Mouse (Mus musculus) R1 (cell line): ENCODE measurements at regions not wholly inside any gene's neighbourhood (a gene's known extent, or its start where the extent isn't known, plus 50 kb on each side); places are given as distances from the start of the nearest gene placed in this dataset.

Experiments
- DNase-seq: peaks from one replicate; pipeline ENCODE4 v3.0.0-alpha.2; 2018; ENCODE audit warnings: low read depth, low spot score

DNA sequence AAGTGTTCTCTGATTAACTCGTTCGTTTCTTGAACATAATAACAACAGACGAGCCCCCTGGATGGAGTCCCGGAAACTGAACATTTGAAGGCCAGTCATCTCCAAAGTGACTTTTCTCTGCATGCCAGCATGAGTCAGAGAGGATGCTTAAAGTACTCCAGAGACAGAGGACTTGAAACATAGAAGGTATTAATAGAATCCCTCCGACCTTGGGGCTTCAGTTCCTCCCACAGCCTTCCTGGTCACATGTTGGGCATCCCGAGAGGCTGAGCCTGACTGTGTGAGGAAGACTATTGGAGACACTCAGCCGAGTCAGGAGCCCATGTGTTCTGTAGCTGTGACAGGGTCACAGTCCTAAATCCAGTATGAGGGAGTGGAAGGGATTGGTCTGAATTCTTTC is 232.7 kb upstream of the Serp2 start:
- DNase-seq, result no peak

DNA sequence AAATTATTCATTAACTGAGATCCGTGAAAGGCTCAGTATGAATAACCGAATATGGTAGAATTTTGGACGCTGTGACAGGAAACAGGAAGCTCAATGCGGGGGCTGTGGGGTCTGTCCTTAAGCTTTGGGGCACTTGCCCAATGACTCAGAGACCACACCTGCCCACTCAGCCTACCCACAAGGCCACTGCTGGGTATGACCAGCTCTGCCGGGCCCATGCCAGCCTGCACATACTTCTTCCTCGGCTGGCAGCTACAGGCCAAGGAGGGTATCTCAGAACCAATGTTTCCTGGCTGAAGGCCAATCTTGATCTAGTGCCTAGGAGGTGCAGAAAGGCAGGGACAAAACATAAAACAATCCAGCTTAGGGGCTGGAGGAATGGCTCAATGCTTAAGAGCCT is 230.9 kb upstream of the Serp2 start:
- DNase-seq, result no peak

DNA sequence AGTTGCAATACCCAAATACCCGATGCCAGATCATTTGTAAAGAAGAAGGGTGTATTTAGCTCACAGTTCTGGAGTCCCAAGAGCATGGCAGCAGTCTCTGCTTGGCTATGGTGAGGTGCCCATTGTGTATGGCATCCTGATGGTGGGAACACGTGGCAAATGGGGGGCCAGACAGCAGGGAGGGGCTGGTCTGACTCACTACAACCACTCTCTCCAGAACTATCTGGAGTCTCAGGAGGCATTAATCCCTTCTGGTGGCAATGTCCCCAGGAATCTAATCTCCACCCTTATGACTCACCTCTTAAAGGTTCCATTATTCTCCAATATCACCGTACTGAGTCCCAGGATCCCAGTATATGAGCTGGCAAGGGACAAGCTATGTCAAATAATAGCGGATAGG is 229.5 kb upstream of the Serp2 start:
- DNase-seq, result no peak

DNA sequence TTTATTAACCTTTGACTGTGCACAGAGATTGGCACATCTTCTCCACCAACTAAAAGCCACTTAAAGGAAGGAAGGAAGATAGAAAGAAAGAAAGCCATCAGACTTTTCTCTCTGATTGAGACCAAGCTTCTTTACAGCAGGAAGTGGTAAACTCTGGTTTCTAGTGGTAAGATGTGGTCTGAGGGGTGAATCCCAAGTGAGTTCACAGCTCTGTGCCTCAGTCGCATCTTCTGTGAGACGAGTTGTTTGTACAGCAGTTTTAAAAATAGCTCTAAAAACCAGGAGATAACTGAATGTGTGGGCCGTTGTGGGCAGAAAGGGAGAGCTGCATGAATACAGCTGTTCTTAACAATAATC is 224.8 kb upstream of the Serp2 start:
- DNase-seq, result no peak

DNA sequence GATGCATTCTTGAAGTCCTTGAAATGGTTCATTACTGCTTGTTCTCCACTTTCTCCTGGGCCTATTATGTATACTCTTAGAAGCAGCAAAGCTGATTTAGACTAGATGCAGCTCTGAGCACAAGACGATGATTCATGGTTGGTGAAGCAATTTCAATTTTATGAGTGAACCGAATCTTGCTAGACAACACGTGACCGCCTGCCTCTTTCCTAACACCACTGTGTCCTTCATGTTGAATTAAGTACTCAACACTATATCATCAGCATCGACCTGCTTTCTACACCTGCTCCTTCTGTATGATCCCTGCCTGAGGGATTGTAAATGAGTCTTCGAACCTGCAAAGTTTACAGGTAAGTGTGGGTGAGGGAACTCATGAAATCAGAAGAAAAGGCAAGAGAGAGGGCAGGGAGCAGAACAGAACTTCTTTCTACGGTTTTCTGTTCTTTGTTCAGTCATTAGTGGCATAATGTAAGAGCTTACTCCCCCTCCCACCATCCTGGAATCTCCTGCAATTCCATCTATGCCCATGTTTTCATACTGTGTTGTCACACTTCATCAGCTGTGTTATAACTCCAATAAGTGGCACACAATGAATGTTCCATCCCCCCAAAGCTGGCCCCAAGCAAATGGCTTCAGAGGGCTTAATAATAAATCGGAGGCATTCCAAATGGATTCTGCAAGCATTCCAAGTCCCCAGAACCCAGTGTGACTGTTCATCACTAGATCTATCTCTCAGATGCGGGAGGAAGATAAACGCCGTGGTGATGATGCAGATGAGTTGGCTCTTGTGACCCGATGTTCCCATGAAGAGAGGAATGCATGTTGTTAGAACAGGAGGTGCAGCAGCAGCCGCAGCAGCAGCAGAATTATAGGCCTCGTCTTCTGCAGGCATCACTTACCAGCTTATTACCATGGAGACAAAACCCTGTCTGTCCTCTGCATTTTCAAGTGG is 224.2 kb upstream of the Serp2 start:
- no peak for DNase-seq

DNA sequence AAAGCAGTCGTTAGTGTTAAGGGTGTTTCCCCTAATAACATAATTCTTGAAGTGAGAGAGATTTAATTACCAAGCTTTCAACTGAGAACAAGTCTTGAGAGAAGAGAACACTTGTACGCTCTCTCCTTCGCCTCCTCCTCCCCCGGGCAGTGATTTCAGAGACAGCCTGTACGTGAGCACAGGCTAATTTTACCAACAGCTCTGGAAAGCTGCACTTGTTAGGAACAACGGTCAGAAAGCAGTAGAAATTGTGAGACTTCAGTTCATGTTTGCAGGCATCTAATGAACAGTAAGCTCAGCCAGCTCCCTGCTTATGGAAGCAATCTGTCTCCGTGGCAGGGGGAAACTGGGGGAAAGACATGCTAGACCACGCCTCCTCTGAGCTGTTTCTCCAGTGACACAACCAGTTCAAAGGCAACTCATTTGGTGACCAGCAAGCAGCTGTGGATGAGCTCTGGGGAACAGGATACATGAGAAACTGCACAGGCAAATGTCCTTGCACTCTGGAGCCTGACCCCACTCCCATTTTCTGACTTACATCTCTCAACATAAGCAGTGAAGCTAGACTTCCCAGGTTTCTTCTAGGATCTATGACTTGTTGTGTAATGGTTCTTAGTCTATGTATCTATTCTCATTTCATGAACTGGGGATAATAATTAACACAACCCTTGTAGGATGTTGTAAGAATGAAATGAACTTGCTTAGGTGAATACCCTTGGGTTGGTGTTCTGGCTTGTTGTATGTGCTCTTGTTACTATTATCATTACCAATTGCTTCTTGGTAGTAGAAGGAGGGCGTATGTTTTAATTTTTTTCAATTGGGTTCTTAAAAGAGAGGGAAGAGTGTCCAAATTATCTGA is 222.1 kb upstream of the Serp2 start:
- DNase-seq, result no peak

DNA sequence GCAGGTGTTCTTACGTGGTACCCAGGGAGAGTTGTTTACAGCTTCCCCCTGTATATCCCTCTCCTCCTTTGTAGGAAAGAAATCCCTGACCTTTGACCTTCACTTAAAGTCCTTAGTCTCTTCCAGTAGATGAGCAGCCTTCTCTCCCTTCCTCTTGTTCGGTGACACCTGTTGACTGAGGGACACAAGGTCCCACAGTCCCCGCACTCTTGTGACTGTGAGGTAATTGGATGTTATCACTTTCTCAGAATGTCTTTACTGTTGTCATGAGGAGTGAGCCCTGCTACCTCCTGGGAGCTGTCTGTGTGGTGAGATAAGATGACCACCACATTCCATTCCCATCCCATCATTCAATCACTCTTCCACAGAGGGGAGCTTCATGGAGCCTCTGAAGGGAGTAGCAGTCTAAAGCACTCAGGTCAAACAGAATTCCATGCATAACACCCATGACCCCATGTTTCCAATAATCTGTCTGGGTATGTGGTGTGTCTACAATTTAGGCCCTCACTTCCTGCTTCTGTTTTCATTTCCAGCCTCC is 218.8 kb upstream of the Serp2 start:
- no peak for DNase-seq

DNA sequence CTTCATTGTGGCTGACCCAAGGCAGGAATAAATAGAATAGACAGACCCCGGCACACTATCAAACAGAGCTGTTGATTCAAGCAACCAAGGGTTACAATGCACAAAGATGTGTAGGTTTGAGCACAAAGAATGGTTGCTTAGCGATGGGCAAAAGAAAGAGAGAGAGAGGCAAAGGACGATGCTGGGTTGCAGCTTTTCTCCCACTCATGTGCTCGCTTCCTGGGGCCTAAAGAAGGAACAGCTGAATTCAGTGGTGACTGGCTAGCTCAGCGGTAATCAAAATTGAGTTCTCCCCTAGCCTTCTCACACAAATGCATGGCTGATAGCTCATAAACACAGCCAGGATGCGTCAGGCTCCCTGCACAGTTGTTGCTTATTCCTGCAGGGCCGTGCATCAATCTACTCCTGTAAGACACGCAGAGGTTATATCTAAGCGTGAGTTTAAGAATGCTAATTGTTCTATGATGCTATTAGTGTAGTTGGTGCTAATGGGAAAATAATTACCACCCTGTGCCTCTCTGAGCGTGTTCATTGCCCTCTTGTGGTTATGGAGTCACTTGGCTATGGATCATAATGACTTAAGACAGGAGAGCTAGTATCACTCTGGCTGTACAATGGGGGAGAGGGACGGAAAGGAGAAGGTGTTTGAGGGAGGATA is 216.2 kb upstream of the Serp2 start:
- no peak for DNase-seq

DNA sequence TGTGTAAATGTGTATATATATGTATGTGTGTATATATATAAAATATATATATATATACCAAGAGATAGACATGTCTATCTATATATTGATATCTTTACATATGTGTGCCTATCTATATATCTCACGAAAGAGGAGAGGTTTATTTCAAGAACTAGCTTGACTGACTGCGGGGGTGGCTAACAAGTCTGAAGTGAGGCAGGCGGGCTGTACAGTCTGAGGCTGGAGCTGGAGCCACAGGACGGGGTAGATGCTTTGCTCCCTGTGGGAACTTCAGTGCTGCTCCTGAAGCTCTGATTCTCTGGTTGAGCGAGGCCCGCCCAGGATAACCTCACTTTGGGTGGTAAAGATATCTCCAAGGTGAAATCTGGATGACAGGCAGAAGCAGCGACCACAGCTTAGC is 213.4 kb upstream of the Serp2 start:
- DNase-seq, result no peak

DNA sequence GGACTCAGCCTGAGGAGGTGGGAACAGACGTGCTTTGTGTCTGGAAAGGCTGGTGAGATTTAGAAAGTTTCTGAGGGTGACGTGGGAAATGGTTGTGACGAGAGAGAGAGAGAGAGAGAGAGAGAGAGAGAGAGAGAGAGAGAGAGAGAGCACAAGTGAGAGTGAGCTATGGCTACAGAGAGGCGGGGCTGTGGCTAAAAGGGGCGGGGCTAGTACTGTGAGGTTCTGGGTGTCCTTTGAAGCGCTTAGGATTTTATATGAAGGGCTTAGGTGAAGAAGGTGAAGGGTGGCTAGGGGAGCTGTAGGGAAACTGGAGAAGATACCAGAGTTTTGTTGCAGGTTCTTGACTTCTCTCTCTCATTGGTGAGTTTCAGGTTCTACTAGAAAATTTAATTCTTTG is 210.6 kb upstream of the Serp2 start:
- peak; percentile 28 for DNase-seq

DNA sequence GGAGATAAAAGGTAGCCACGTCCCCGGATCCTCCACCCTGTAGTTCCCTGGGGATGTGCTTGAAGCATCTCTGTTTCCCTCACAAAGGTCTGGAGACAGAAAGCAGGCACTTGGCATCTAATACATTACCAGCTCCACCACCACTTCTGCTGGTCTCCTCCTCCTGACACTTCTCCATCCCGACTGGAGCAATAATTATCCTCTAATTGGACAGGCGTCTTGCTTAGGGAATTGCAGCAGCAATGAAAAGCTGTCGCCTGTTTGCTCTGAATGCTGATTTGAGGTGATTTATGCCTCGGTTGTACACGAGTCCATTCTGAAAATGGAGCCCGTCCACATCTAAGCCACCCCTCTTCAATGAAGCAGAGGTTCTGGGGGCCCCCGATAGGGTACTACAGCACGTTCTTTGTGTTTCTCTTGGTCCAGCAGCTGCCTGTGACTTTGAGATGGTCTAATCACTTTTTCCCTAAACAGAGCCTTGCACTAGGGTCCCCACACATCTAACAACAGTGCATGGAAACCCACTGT is 209.6 kb upstream of the Serp2 start:
- DNase-seq, result no peak

DNA sequence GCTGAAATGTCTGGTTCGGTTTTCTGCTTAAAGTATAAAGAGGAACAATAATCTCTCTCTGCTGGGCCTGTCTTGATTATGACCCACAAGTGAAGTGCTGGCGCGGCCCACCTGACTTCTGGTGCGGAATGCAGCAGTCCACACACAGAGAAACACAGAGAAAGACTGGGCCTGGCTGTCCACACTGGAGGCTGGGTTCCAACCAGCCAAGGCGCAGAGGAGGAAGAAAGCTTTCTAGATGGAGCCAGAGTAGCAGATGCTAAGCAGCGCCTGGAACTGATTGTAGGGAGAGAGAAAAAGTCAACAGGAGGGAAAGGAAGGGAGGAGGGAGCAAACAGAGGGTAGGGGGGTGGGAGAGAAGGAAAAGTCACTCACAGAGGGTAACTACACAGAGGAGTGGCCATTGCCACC is 208.4 kb upstream of the Serp2 start:
- no peak for DNase-seq

DNA sequence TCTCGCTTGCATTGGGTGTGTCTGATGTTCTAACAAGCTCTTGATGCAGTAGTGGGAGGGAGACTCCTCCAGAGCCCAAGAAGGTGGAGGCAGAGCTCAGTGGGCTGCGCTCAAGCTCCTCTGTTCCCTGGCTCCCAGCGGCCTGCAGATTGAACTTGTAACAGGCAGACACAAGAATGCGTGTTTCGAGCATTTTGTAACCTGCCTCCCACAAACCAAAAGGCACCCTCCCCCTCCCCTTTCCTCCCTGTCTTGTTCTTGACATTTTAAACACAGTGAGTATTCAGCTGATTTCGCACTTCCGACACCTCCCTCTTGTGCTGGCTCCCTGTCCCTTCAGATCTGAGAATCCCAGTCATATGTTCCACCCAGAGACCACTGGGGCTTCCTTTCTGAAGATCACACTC is 207.7 kb upstream of the Serp2 start:
- DNase-seq, result peak; percentile 58

DNA sequence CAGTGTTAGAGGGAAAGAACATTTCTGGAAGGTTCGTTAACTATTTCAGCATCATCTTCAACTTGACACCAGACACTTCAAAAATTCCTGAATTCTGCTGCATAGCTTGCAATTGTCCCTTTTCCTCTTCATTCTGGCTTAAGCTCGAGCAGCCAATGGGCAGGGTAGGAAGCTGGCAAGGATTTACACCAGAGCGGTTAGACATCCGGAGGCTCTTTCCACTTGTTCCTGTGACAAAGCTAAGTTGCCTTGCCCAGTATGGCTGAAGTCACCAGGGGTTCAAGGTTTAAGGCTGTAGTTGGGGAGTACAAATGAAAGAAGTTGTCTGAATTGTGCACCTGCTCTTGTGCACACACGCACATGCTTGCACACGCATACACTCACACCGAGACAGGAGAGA is 206.8 kb upstream of the Serp2 start:
- no peak for DNase-seq

DNA sequence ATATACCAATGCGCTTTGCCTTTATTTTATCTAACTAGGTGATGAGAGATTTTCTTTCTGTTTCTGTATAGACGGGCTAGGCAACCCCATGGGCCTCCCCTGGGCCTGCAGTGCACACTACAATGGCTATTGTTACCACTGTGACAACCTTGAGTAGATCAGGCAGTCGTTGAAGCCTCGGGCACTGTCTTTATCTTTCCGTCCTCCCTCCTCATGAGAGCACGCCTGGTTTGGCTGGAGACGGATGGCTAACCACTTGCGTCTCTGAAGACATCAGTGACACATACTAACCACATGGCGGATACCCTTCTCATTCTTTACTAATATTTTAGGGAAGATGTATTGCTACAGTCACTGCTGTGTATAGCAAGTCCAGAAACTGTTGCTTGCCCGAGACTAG is 206.1 kb upstream of the Serp2 start:
- no peak for DNase-seq

DNA sequence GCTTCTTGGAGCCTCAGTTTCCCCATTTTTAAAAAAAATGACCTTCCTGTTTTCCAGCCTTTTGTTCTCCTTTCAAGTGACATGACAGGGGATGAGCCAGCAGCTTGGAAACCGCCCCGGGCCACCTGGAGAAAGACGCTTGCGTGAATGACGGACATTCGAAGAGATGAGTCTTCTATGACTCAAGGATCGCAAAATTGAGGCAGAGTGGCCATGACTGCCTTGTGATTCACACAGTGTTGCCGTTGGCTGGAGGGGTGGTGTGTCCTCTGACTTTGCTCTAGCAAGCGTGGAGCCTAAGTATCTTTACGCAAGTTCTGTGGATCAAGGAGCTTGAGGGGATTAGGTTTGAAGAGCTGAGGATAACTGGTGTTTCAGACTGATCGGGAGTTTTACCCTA is 205.0 kb upstream of the Serp2 start:
- DNase-seq, result no peak

DNA sequence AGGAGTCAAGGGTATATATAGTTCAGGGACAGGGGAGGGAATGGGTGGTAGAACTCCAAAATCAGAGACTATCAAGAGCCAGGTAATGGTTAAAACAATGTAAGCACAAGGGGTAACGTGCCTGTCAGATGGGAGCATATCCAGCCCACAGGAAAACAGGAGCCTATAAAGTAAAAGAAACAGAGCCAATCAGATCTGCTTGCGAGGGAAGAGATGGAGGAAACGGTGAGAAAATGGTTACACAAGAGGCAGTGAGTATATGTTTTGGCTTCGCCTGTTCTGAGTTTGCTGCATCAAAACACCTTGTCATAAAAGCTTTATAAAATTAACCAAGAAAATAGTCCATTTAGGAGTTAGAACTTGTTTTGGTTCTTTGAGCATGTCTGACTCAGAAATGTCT is 204.6 kb upstream of the Serp2 start:
- no peak for DNase-seq

DNA sequence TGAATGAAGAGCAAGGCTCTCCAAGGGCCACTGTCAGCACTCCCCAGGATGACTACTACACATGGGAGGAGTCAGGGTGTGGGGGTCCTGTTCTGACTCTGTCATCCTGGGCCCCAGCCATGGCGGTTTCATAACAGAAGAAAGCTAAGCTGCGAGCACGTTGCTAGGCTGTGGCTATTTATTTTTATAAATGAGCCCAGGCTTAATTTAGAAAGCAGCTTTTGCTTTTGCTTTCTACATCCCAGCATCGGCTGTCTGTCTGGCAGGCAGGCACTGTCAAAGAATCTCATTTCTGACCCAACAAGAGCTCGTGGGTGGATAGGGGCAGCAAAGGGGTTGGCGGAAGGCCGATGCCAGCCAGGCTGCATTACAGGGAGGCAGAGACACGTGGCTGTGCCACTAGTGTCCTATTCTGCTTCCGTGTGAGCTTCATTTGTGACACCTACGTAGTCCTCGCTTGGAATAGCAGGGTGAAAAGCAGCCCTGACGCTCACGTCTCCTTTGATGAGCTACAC is 203.9 kb upstream of the Serp2 start:
- DNase-seq, result no peak

DNA sequence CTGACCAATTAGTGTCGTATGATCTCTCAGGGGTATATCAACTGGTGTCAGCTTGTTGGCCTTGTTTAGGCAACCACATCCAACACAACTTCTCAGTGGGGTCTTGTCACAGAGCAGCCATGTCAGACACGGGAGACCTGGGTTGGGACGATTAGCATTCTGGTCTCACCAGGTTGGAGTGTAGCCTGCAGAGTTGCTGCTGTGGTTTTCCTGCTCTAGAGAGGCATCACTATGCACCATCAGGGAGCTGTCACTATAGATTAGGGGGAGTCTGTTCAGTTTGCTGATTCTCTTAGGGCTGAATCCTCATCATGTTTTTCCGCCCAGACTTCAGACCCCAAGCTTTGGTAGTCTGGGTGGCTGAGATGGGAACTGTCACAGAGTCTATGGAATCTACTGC is 202.7 kb upstream of the Serp2 start:
- DNase-seq, result no peak

DNA sequence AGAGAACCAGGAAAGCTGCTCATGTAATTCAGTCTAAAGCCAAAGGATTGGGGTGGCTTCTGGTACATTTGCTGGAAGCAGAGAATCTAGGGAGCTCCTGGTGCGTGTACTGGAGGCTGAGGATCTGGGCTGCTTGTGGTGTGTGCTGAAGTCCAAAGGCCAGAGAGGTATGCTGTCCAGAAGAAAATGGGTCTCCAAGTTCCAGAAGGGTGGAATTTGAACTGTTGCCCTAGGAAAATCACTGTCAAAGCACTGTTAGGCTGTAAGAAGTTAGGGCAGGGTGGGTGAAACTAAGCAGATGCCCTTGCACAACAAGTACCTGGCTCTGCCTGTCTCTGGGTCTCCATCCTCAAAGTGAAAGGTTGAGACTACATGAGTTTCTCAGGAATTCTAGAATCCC is 201.9 kb upstream of the Serp2 start:
- DNase-seq, result no peak

DNA sequence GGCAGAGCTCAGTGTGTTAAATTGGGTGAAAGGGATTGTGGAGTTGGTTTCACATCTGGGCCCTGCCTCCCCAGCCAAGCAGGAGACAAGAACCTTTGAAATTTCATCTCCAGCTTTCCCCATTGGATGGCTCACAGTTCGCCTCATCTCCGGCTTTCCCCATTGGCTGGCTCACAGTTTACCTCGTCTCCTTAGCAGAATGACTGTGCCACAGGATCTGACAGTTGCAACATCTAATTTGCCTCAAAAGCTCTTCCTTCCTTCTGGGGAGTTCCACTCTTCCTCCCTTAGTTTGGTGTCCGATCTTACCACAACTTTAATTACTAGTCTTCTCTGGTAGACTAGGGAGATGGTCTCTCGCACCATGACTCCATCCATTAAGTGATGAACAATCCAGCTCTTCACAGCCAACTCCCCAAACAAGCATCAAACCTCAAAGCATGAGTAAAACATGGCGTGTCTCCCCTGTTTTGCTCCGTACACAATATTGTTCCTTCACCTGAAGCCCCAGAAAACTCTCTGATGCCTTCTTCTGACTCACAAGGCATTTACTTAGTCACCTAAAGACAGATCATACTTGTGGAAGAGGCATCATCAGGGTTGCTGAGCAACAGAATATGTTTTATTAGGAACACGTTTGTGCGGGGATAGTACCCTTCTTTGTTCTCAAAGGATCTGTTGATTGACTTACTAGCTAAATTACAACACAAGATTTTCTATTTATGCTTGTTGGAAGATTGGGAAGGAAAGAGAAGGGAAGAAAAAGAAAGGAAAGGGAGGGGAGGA is 199.1 kb upstream of the Serp2 start:
- DNase-seq, result no peak
